Mouse (Mus musculus): ENCODE measurements around the gene Atp7b. TPM values are rescaled to one million over a fixed set of nuclear protein-coding genes. Genes with fewer than 3 reads are reported as not detected.

Atp7b gene
- polyA plus RNA-seq, 1 experiment from 2014 or later = 2.3 TPM

- H3K36me3 ChIP-seq (replicated peaks) = no peaks in the 10 kb centered on the region
- peak; percentile 73; the same call in 1 of the 2 replicates for ATAC-seq (ENCODE audit: low FRiP score)
- H3K9me3 ChIP-seq = no peaks in the 10 kb centered on the region
- H3K4me3 ChIP-seq (replicated peaks) = peak overlapping the region; percentile 13
- H3K4me1 ChIP-seq = no peaks in the 10 kb centered on the region
- 19% methylated on average over 24 of the region's 24 CpGs for WGBS
- peaks cover 60% of the 10 kb centered on the region for H3K27me3 ChIP-seq
- H3K27ac ChIP-seq = no peak overlapping the region
- peak overlapping the region; percentile 35 for H3K4me2 ChIP-seq
- H3K9ac ChIP-seq = no peak overlapping the region
Observed at GRCm38 (mm10) chr8:22013034-22013707, 46.9 kb downstream of the Atp7b start.

GRCm38 (mm10) chr8:22009403-22009802, 50.7 kb downstream of the Atp7b start:
- Histone ChIP-seq H3K4me1 (no peaks in the 10 kb centered on the region), H3K4me2 (no peak overlapping the region), H3K27me3 (peaks cover 35% of the 10 kb centered on the region), H3K4me3 (replicated peaks) (no peak overlapping the region), H3K36me3 (replicated peaks) (no peaks in the 10 kb centered on the region), H3K9me3 (no peaks in the 10 kb centered on the region), H3K9ac (no peak overlapping the region), H3K27ac (no peak overlapping the region)
- no peak for ATAC-seq (ENCODE audit: low FRiP score)
- WGBS = 51% methylated on average over 3 of the region's 3 CpGs

GRCm38 (mm10) chr8:22006423-22006822, 53.7 kb downstream of the Atp7b start:
- Histone ChIP-seq H3K9me3 (no peaks in the 10 kb centered on the region), H3K36me3 (replicated peaks) (no peaks in the 10 kb centered on the region), H3K9ac (no peak overlapping the region), H3K4me1 (no peaks in the 10 kb centered on the region), H3K27ac (no peak overlapping the region), H3K4me3 (replicated peaks) (no peak overlapping the region), H3K4me2 (no peak overlapping the region), H3K27me3 (peaks cover 16% of the 10 kb centered on the region)
- 79% methylated on average over 6 of the region's 6 CpGs for WGBS
- ATAC-seq (ENCODE audit: low FRiP score) = no peak

GRCm38 (mm10) chr8:22004750-22005522, 55.2 kb downstream of the Atp7b start:
- Histone ChIP-seq H3K27ac (no peak overlapping the region), H3K36me3 (replicated peaks) (no peaks in the 10 kb centered on the region), H3K4me2 (no peak overlapping the region), H3K9me3 (no peaks in the 10 kb centered on the region), H3K9ac (no peak overlapping the region), H3K27me3 (0 out of 2 replicates have a peak, but pooled peaks cover 5% of the 10 kb centered on the region), H3K4me3 (replicated peaks) (no peak overlapping the region), H3K4me1 (no peaks in the 10 kb centered on the region)
- no peak for ATAC-seq (ENCODE audit: low FRiP score)
- WGBS = 86% methylated on average over 14 of the region's 14 CpGs

GRCm38 (mm10) chr8:21995181-21995580, 64.9 kb downstream of the Atp7b start:
- no peaks in the 10 kb centered on the region for H3K36me3 ChIP-seq (replicated peaks)
- H3K27me3 ChIP-seq = no peaks in the 10 kb centered on the region
- WGBS = 53% methylated on average over 3 of the region's 3 CpGs
- H3K4me2 ChIP-seq = no peak overlapping the region
- no peak overlapping the region for H3K4me3 ChIP-seq (replicated peaks)
- no peak overlapping the region for H3K27ac ChIP-seq
- no peaks in the 10 kb centered on the region for H3K9me3 ChIP-seq
- ATAC-seq (ENCODE audit: low FRiP score) = no peak
- H3K4me1 ChIP-seq = no peaks in the 10 kb centered on the region
- H3K9ac ChIP-seq = no peak overlapping the region

- H3K4me1 ChIP-seq = no peaks in the 10 kb centered on the region
- no peak overlapping the region for H3K9ac ChIP-seq
- no peak overlapping the region for H3K27ac ChIP-seq
- H3K9me3 ChIP-seq = no peaks in the 10 kb centered on the region
- no peak overlapping the region for H3K4me2 ChIP-seq
- H3K4me3 ChIP-seq (replicated peaks) = no peak overlapping the region
- WGBS = 26% methylated on average over 6 of the region's 6 CpGs
- ATAC-seq (ENCODE audit: low FRiP score) = 0 out of 2 replicates have a peak, but pooled peaks have one; percentile 44
- no peaks in the 10 kb centered on the region for H3K36me3 ChIP-seq (replicated peaks)
- H3K27me3 ChIP-seq = no peaks in the 10 kb centered on the region
Observed at GRCm38 (mm10) chr8:21992184-21992583, 67.9 kb downstream of the Atp7b start.

- no peaks in the 10 kb centered on the region for H3K27me3 ChIP-seq
- no peak overlapping the region for H3K4me3 ChIP-seq (replicated peaks)
- no peaks in the 10 kb centered on the region for H3K36me3 ChIP-seq (replicated peaks)
- no peak overlapping the region for H3K9ac ChIP-seq
- ATAC-seq (ENCODE audit: low FRiP score) = no peak
- no peaks in the 10 kb centered on the region for H3K4me1 ChIP-seq
- WGBS = 67% methylated on average over 8 of the region's 8 CpGs
- H3K27ac ChIP-seq = no peak overlapping the region
- H3K4me2 ChIP-seq = no peak overlapping the region
- no peaks in the 10 kb centered on the region for H3K9me3 ChIP-seq
Observed at GRCm38 (mm10) chr8:21981664-21982337, 78.3 kb downstream of the Atp7b start.

- Histone ChIP-seq H3K27ac (no peak overlapping the region), H3K4me1 (no peaks in the 10 kb centered on the region), H3K4me3 (replicated peaks) (no peak overlapping the region), H3K36me3 (replicated peaks) (no peaks in the 10 kb centered on the region), H3K27me3 (no peaks in the 10 kb centered on the region), H3K4me2 (no peak overlapping the region), H3K9me3 (no peaks in the 10 kb centered on the region), H3K9ac (no peak overlapping the region)
- ATAC-seq (ENCODE audit: low FRiP score) = no peak
- 65% methylated on average over 4 of the region's 4 CpGs for WGBS
Observed at GRCm38 (mm10) chr8:21978193-21978592, 81.9 kb downstream of the Atp7b start.

- Histone ChIP-seq H3K4me1 (no peaks in the 10 kb centered on the region), H3K4me2 (no peak within 1 kb of the TSS), H3K36me3 (replicated peaks) (no peaks in the 10 kb centered on the region), H3K4me3 (replicated peaks) (no peak within 1 kb of the TSS), H3K9me3 (no peaks in the 10 kb centered on the region), H3K9ac (no peak within 1 kb of the TSS), H3K27ac (no peak within 1 kb of the TSS), H3K27me3 (no peaks in the 10 kb centered on the region)
- ATAC-seq (ENCODE audit: low FRiP score) = no peak
- 87% methylated on average over 3 of the region's 3 CpGs for WGBS
Observed at GRCm38 (mm10) chr8:21969475-21969874, 90.6 kb downstream of the Atp7b start, which contains the start of gene Ccdc70. Gene Ccdc70, plus strand, starts transcription at chr8:21969775.

GRCm38 (mm10) chr8:21966646-21967045, 93.5 kb downstream of the Atp7b start:
- WGBS = 86% methylated on average over 1 of the region's 1 CpGs
- H3K27ac ChIP-seq = no peak overlapping the region
- no peak overlapping the region for H3K9ac ChIP-seq
- no peaks in the 10 kb centered on the region for H3K4me1 ChIP-seq
- no peak overlapping the region for H3K4me2 ChIP-seq
- H3K27me3 ChIP-seq = no peaks in the 10 kb centered on the region
- H3K4me3 ChIP-seq (replicated peaks) = no peak overlapping the region
- no peaks in the 10 kb centered on the region for H3K36me3 ChIP-seq (replicated peaks)
- no peak for ATAC-seq (ENCODE audit: low FRiP score)
- no peaks in the 10 kb centered on the region for H3K9me3 ChIP-seq

GRCm38 (mm10) chr8:21958414-21958813, 101.7 kb downstream of the Atp7b start, which contains the start of gene Fam90a1a:
Gene Fam90a1a, plus strand, starts transcription at chr8:21958714.
- whole genome bisulfite sequencing = 90% methylated on average over 2 of the region's 2 CpGs
- no peak for ATAC-seq (ENCODE audit: low FRiP score)
- Histone ChIP-seq H3K4me1 (no peaks in the 10 kb centered on the region), H3K4me3 (replicated peaks) (no peak within 1 kb of the TSS), H3K27me3 (no peaks in the 10 kb centered on the region), H3K36me3 (replicated peaks) (no peaks in the 10 kb centered on the region), H3K9ac (no peak within 1 kb of the TSS), H3K4me2 (no peak within 1 kb of the TSS), H3K27ac (no peak within 1 kb of the TSS), H3K9me3 (no peaks in the 10 kb centered on the region)

- Histone ChIP-seq H3K36me3 (replicated peaks) (no peaks in the 10 kb centered on the region), H3K27ac (no peak overlapping the region), H3K4me2 (no peak overlapping the region), H3K9me3 (no peaks in the 10 kb centered on the region), H3K9ac (no peak overlapping the region), H3K4me1 (no peaks in the 10 kb centered on the region), H3K4me3 (replicated peaks) (no peak overlapping the region), H3K27me3 (no peaks in the 10 kb centered on the region)
- ATAC-seq (ENCODE audit: low FRiP score) = no peak
- 93% methylated on average over 3 of the region's 3 CpGs for WGBS
Observed at GRCm38 (mm10) chr8:21956336-21956735, 103.8 kb downstream of the Atp7b start.
